Mouse (Mus musculus) embryonic facial prominence, embryonic 12.5 days (tissue): Measurements from ENCODE around the gene Nr6a1. TPM values are rescaled to one million over a fixed set of nuclear protein-coding genes. Genes with fewer than 3 reads are reported as not detected.

Experiments used
- ATAC-seq: fragments of 200-750 bp; cut with Nextera tagmentation; 2 replicates; pipeline ENCODE4 v1.8.0; 2017; ENCODE audit not compliant: insufficient number of reproducible peaks, insufficient read depth, low FRiP score, low TSS enrichment
- H3K27ac ChIP-seq: fragments of 300-500 bp; sonication (generic); 2 replicates; pipeline ENCODE4 v1.5.1; 2016; ENCODE audit warnings: mild to moderate bottlenecking
- H3K27me3 ChIP-seq: fragments of 300-500 bp; sonication (generic); 2 replicates; pipeline ENCODE4 v1.6.1; 2016; ENCODE audit warnings: mild to moderate bottlenecking, moderate library complexity
- H3K36me3 ChIP-seq: fragments of 300-500 bp; sonication (generic); 2 replicates; pipeline ENCODE4 v1.6.1; 2016; ENCODE audit warnings: mild to moderate bottlenecking
- H3K4me1 ChIP-seq: fragments of 300-500 bp; sonication (generic); 2 replicates; pipeline ENCODE4 v1.6.1; 2016
- H3K4me2 ChIP-seq: fragments of 300-500 bp; sonication (generic); replicated peaks from 2 replicates; pipeline ENCODE4 v1.6.1; 2016; ENCODE audit warnings: mild to moderate bottlenecking, moderate library complexity
- H3K4me3 ChIP-seq: fragments of 300-500 bp; sonication (generic); 2 replicates; pipeline ENCODE4 v1.5.1; 2016; ENCODE audit warnings: mild to moderate bottlenecking
- H3K9ac ChIP-seq: fragments of 300-500 bp; sonication (generic); 2 replicates; pipeline ENCODE4 v1.6.1; 2016; ENCODE audit warnings: mild to moderate bottlenecking, moderate library complexity
- H3K9me3 ChIP-seq: fragments of 300-500 bp; sonication (generic); 2 replicates; pipeline ENCODE4 v1.6.1; 2016; ENCODE audit warnings: mild to moderate bottlenecking, moderate library complexity
- WGBS: fragments of 180-500 bp; shearing (Covaris S2); methylation state at CpG from one replicate; pipeline ENCODE4 v1.1.7; 2016; 5-methylcytosine and 5-hydroxymethylcytosine counted together
- polyA plus RNA-seq: library from polyadenylated mRNA; unstranded; fragments of >200 nt; fragmentation: Nextera tagmentation; extraction: Ambion mirVana; gene quantifications from 2 replicates; pipeline ENCODE4 v1.2.1, GENCODE M21; 2016

The Nr6a1 gene
- polyA plus RNA-seq, 1 experiment from 2014 or later, result 2.0 TPM

GRCm38 (mm10) chr2:38916947-38917691 lies 10.4 kb downstream of the Nr6a1 start:
- no peaks in the 10 kb centered on the region for H3K9me3 ChIP-seq
- no peaks in the 10 kb centered on the region for H3K4me1 ChIP-seq
- H3K4me3 ChIP-seq, result no peak overlapping the region
- no peaks in the 10 kb centered on the region for H3K27me3 ChIP-seq
- no peak overlapping the region for H3K9ac ChIP-seq
- 33% methylated on average over 4 of the region's 4 CpGs for WGBS
- no peak for ATAC-seq
- H3K27ac ChIP-seq, result no peak overlapping the region
- no peak overlapping the region for H3K4me2 ChIP-seq
- peaks cover 3% of the 10 kb centered on the region; the same call in 1 of the 2 replicates for H3K36me3 ChIP-seq

GRCm38 (mm10) chr2:38914965-38915364 lies 12.5 kb downstream of the Nr6a1 start:
- WGBS, result 30% methylated on average over 4 of the region's 4 CpGs
- H3K27ac ChIP-seq, result no peak overlapping the region
- no peak overlapping the region for H3K4me2 ChIP-seq
- no peaks in the 10 kb centered on the region for H3K27me3 ChIP-seq
- no peaks in the 10 kb centered on the region for H3K4me1 ChIP-seq
- no peak for ATAC-seq
- H3K36me3 ChIP-seq, result peaks cover 3% of the 10 kb centered on the region; the same call in 1 of the 2 replicates
- H3K9ac ChIP-seq, result no peak overlapping the region
- H3K9me3 ChIP-seq, result no peaks in the 10 kb centered on the region
- no peak overlapping the region for H3K4me3 ChIP-seq

DNA sequence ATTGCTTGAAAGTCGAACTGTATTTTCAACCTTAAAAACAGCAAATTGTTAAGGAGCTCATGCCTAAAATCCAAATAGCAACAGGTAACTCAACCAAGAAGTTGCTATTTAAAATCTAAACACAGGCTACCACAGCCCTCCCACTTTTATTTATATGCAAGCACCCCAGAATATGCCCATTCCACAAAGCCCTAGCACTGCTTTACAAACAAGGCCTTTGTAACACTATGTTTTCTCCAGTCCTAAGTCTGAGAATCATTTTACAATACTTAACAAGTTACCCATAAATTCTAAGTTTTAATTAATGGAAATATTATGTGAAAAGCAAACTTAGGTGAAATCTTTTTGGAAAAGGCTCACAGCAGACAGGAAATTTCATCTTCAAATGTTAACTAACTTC lies 13.0 kb downstream of the Nr6a1 start:
- Histone ChIP-seq H3K36me3 (peaks cover 3% of the 10 kb centered on the region; the same call in 1 of the 2 replicates), H3K9me3 (no peaks in the 10 kb centered on the region), H3K4me1 (no peaks in the 10 kb centered on the region), H3K27ac (no peak overlapping the region), H3K4me2 (no peak overlapping the region), H3K9ac (no peak overlapping the region), H3K4me3 (no peak overlapping the region), H3K27me3 (no peaks in the 10 kb centered on the region)
- 47% methylated on average over 1 of the region's 1 CpGs for WGBS
- no peak for ATAC-seq

DNA sequence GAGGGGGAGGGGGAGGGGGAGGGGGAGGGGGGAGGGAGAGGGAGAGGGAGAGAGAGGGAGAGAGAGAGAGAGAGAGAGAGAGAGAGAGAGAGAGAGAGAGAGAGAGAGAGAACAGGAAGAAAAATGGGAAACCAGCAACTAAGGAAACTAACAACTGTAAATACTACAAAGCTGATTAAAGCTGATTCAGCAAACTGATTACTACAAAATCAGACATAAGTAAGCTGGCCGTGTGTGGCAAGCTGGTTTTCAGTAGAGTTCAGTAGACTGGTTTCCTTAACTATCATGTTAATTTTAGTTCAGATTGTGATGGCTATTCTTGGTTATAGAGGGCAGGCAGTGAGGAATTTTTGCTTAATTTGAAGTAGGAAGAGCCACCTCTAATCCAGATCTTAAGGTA lies 18.9 kb downstream of the Nr6a1 start:
- no peak for ATAC-seq
- no peaks in the 10 kb centered on the region for H3K4me1 ChIP-seq
- no peaks in the 10 kb centered on the region for H3K36me3 ChIP-seq
- H3K27ac ChIP-seq, result no peak overlapping the region
- WGBS, result 70% methylated on average over 1 of the region's 1 CpGs
- no peaks in the 10 kb centered on the region for H3K9me3 ChIP-seq
- H3K9ac ChIP-seq, result no peak overlapping the region
- no peak overlapping the region for H3K4me3 ChIP-seq
- H3K27me3 ChIP-seq, result no peaks in the 10 kb centered on the region
- H3K4me2 ChIP-seq, result no peak overlapping the region

DNA sequence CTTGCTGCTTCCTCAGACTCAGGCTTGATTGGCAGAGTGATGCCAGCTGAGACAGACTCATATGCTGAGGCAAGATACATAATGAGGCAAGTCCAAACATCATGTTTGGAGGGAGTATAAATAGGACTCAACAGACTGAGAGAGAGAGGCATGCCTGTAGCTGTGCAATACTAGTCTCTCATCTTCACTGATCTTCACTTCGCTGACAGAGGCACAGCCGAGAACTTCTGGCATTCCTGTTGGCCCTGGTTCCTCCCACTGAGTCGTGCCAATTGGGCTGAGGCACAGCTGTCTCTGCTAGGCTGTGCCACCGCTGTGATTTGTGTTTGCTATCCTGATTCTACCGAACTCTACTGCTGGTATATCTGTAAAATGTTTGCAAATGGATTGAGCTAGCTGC lies 21.4 kb downstream of the Nr6a1 start:
- Histone ChIP-seq H3K4me2 (no peak overlapping the region), H3K9me3 (no peaks in the 10 kb centered on the region), H3K4me1 (no peaks in the 10 kb centered on the region), H3K27me3 (no peaks in the 10 kb centered on the region), H3K9ac (no peak overlapping the region), H3K27ac (no peak overlapping the region), H3K4me3 (no peak overlapping the region), H3K36me3 (no peaks in the 10 kb centered on the region)
- 83% methylated on average over 5 of the region's 5 CpGs for WGBS
- ATAC-seq, result no peak

- Histone ChIP-seq H3K4me3 (no peak overlapping the region), H3K27me3 (no peaks in the 10 kb centered on the region), H3K4me2 (no peak overlapping the region), H3K9ac (no peak overlapping the region), H3K9me3 (no peaks in the 10 kb centered on the region), H3K27ac (no peak overlapping the region), H3K4me1 (no peaks in the 10 kb centered on the region), H3K36me3 (no peaks in the 10 kb centered on the region)
- ATAC-seq, result no peak
- 95% methylated on average over 1 of the region's 1 CpGs for WGBS
These were observed 23.2 kb downstream of the Nr6a1 start for GRCm38 (mm10) chr2:38904290-38904689.

- Histone ChIP-seq H3K4me1 (no peaks in the 10 kb centered on the region), H3K9ac (no peak overlapping the region), H3K27ac (no peak overlapping the region), H3K4me2 (no peak overlapping the region), H3K4me3 (no peak overlapping the region), H3K9me3 (no peaks in the 10 kb centered on the region), H3K36me3 (no peaks in the 10 kb centered on the region), H3K27me3 (no peaks in the 10 kb centered on the region)
- ATAC-seq, result no peak
These were observed 24.6 kb downstream of the Nr6a1 start for GRCm38 (mm10) chr2:38902866-38903265.

DNA sequence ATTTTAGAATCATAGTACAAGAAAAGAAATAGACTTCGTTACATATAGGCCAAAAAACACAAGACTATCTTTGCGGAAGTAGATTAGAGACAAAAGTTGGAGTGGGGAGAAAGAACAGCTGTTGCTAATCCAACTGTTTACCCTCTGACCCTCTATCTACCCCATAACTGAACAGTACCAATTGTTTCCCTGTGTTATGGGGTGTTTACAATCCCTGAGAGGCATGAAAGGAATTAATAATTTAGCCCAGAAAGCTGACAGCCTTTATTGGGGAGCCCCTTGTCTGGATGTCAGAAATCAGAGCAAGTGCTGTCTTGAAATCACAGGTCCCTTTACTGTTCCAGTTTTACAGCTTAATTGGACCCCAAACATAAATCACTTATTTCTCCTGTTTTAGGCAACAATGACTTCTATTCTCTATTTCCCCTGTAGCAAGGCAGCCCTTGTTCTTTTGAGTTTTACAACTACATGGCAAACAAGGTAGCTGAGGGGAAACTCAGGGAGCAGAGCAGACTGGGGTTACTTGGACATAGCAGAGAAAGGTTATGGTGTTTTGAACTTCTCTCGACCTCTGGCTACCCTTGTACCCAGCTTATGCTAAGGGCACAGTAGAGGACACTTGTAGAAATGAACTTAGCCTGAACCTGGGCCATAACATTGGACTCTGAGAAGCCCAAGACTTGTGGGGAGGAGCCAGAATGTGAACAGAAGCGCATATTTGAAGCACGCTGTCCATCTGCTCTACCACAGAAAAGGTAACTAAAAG lies 46.4 kb downstream of the Nr6a1 start:
- Histone ChIP-seq H3K4me2 (no peak overlapping the region), H3K36me3 (peaks cover 30% of the 10 kb centered on the region), H3K4me3 (no peak overlapping the region), H3K4me1 (no peaks in the 10 kb centered on the region), H3K9ac (no peak overlapping the region), H3K9me3 (no peaks in the 10 kb centered on the region), H3K27ac (no peak overlapping the region), H3K27me3 (no peaks in the 10 kb centered on the region)
- WGBS, result 75% methylated on average over 5 of the region's 5 CpGs
- ATAC-seq, result no peak

DNA sequence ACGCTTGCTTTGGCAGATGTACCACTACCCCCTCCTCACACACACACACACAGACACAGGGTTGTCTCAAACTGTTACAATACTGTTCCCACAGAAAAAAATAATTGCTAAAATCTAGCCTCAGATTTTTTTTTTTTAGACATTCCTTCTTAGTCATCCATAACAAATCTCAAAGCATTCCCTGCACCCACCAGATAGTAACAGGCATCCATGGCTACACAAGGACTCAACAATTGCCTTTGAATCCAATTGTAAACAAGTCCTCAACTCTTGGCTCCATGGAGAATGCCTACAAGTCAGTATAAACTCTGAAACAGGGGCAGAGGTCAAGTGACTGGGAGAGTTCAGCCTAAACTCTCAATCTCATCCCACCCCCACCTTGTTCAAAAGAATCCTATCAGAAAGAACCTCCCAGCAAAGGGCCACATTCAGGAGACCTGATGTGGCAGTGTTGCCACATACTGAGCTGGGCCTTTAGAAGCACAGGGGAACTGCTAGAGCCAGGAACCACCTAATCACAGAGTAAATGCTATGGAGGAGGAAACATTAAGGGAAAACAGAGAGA lies 52.9 kb downstream of the Nr6a1 start:
- no peak overlapping the region for H3K4me3 ChIP-seq
- H3K36me3 ChIP-seq, result peaks cover 35% of the 10 kb centered on the region
- no peak overlapping the region for H3K4me2 ChIP-seq
- ATAC-seq, result no peak
- H3K27ac ChIP-seq, result no peak overlapping the region
- no peaks in the 10 kb centered on the region for H3K9me3 ChIP-seq
- H3K27me3 ChIP-seq, result no peaks in the 10 kb centered on the region
- no peak overlapping the region for H3K9ac ChIP-seq
- H3K4me1 ChIP-seq, result no peaks in the 10 kb centered on the region
- WGBS, result 63% methylated on average over 1 of the region's 1 CpGs

DNA sequence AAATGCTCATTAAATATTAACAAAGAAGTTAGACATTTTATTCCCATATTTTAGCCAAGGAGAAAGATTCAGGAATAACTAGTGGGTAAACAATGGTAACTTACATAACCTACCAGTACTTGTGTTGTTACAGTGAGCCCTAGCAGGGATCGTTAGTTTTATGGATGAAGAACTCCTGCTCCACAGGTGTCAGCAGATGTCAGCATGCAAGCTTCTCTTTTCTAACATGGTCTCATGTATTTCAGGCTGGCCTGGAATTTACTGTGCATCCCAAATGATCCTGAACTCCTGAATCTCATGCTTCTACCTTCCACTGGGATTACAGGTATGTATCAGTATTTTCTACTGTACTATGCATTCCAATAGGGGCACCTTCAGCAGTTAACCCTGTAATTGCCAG lies 54.8 kb downstream of the Nr6a1 start:
- no peak overlapping the region for H3K27ac ChIP-seq
- no peaks in the 10 kb centered on the region for H3K27me3 ChIP-seq
- H3K4me3 ChIP-seq, result no peak overlapping the region
- H3K4me2 ChIP-seq, result no peak overlapping the region
- no peaks in the 10 kb centered on the region for H3K4me1 ChIP-seq
- no peak overlapping the region for H3K9ac ChIP-seq
- peaks cover 32% of the 10 kb centered on the region for H3K36me3 ChIP-seq
- no peak for ATAC-seq
- WGBS, result 67% methylated on average over 1 of the region's 1 CpGs
- H3K9me3 ChIP-seq, result no peaks in the 10 kb centered on the region

DNA sequence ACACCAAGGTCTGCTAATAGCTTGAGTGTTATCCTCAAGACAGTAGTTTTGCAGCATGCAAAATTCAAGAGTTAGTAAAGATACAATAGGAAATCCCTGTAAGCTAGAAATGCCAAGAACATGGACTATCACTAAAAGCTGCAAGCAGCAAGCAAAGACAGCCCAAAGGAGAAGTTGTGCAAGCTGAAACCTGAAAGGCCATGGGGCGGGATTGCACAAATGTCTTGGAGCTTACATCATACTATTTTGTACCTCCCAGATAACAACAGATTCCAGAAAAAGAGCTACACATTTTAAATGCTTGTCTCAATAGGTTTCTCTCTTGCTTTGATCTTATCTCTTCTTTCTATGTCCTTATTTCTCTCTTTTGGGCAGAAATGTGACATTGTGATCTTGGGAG lies 60.8 kb downstream of the Nr6a1 start:
- no peaks in the 10 kb centered on the region for H3K9me3 ChIP-seq
- H3K27me3 ChIP-seq, result no peaks in the 10 kb centered on the region
- no peak overlapping the region for H3K4me2 ChIP-seq
- ATAC-seq, result no peak
- H3K27ac ChIP-seq, result no peak overlapping the region
- no peak overlapping the region for H3K4me3 ChIP-seq
- no peak overlapping the region for H3K9ac ChIP-seq
- H3K36me3 ChIP-seq, result peaks cover 29% of the 10 kb centered on the region
- 100% methylated on average over 1 of the region's 1 CpGs for WGBS
- no peaks in the 10 kb centered on the region for H3K4me1 ChIP-seq

GRCm38 (mm10) chr2:38864011-38864410 lies 63.5 kb downstream of the Nr6a1 start:
- no peak overlapping the region for H3K4me3 ChIP-seq
- no peak for ATAC-seq
- H3K27ac ChIP-seq, result no peak overlapping the region

More at GRCm38 (mm10) chr2:38864011-38864410, 63.5 kb downstream of the Nr6a1 start:
- Histone ChIP-seq H3K36me3 (peaks cover 28% of the 10 kb centered on the region; the same call in 1 of the 2 replicates), H3K4me2 (no peak overlapping the region), H3K9ac (no peak overlapping the region), H3K9me3 (no peaks in the 10 kb centered on the region), H3K4me1 (no peaks in the 10 kb centered on the region), H3K27me3 (no peaks in the 10 kb centered on the region)
- WGBS, result 60% methylated on average over 4 of the region's 4 CpGs
